In the genomic region with DNA sequence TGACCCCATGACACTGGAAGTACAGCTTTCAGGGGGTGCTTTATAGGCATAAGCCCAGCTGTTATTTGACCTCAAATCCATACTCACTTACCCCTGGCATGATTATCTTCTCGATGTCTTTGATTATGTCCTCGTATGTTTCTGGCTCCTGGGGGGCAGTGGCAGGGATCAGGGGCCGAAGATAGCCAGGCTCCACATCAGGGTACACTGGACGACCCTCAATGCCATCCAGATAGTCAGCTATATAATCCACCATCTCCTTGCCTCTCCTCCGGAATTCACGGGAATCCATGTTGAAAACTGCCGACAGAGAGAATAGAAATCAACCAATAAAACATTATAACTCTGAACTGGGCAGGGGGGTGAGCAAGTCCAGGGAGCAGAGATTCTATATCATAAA, we compare ENCODE assay signal across 12 mouse cellular contexts. TPM values are rescaled to one million over a fixed set of nuclear protein-coding genes. Genes with fewer than 3 reads are reported as not detected.
DNase-seq lines count a peak whose midpoint lies in the region; ATAC-seq lines count a peak whose summit lies in the region.
"Had no signal": no experiment of that assay in that cellular context is flagged by ENCODE, and none has a peak within 500 bp of the region (broad histone marks: within the 10 kb centered on the region; RNA-seq: fewer than 3 reads in every experiment).

No protein-coding gene starts in this region.

- H3K4me3 ChIP-seq in heart, embryonic 11.5 days (ENCODE audit: low read depth, low read length): no peak overlapping the region
- no peak overlapping the region for H3K4me3 ChIP-seq in liver, embryonic 12.5 days
- H3K4me3 ChIP-seq in embryonic facial prominence, embryonic 14.5 days (ENCODE audit: low read depth, low read length): no peak overlapping the region
- H3K4me3 ChIP-seq in liver, embryonic 13.5 days (replicated peaks): no peak overlapping the region
- H3K4me3 ChIP-seq in neural tube, embryonic 15.5 days (replicated peaks): no peak overlapping the region

- no peak for ATAC-seq in heart, embryonic 11.5 days (replicated peaks; ENCODE audit: insufficient number of reproducible peaks, low FRiP score, low TSS enrichment)
- no peak for ATAC-seq in liver, embryonic 12.5 days
- no peak for ATAC-seq in embryonic facial prominence, embryonic 14.5 days (ENCODE audit: low read depth)
- ATAC-seq in liver, embryonic 13.5 days (ENCODE audit: low read depth): no peak
- ATAC-seq in neural tube, embryonic 15.5 days (ENCODE audit: low FRiP score): no peak

- H3K9ac ChIP-seq in heart, embryonic 11.5 days (ENCODE audit: low read depth, low read length): no peak overlapping the region
- H3K9ac ChIP-seq in liver, embryonic 12.5 days: no peak overlapping the region
- H3K9ac ChIP-seq in embryonic facial prominence, embryonic 14.5 days (ENCODE audit: low read depth, low read length): no peak overlapping the region
- peak overlapping the region; percentile 22 for H3K9ac ChIP-seq in liver, embryonic 13.5 days
- H3K9ac ChIP-seq in neural tube, embryonic 15.5 days (replicated peaks): no peak overlapping the region

- no peak for DNase-seq in heart, postnatal 4 days
- DNase-seq in liver: no peak
- DNase-seq in embryonic facial prominence, embryonic 14.5 days (ENCODE audit: low spot score): no peak
- DNase-seq in liver, embryonic 13.5 days: no peak
- DNase-seq in left cerebral cortex, adult 18-20 months (ENCODE audit: low spot score in 2 of 2): no peak
- DNase-seq: adrenal gland, postnatal 36 days; cerebellum, postnatal 36 days; lung, adult 18-20 months; thymus, adult 2 months had no signal

- H3K36me3 ChIP-seq in heart, embryonic 11.5 days (ENCODE audit: control insufficient read depth, insufficient read depth, low read length): no peaks in the 10 kb centered on the region
- no peaks in the 10 kb centered on the region for H3K36me3 ChIP-seq in liver, embryonic 12.5 days
- H3K36me3 ChIP-seq in embryonic facial prominence, embryonic 14.5 days (ENCODE audit: control insufficient read depth, insufficient read depth, low read length): no peaks in the 10 kb centered on the region
- no peaks in the 10 kb centered on the region for H3K36me3 ChIP-seq in liver, embryonic 13.5 days
- H3K36me3 ChIP-seq in neural tube, embryonic 15.5 days: no peaks in the 10 kb centered on the region

- peak overlapping the region; percentile 94 for H3K27ac ChIP-seq in heart, embryonic 11.5 days (ENCODE audit: low read depth, low read length)
- 0 out of 2 replicates have a peak overlapping the region, but pooled peaks have one; percentile 73 for H3K27ac ChIP-seq in liver, embryonic 12.5 days
- peak overlapping the region; percentile 98 for H3K27ac ChIP-seq in embryonic facial prominence, embryonic 14.5 days (replicated peaks; ENCODE audit: low read depth, low read length)
- H3K27ac ChIP-seq in liver, embryonic 13.5 days: no peak overlapping the region
- no peak overlapping the region for H3K27ac ChIP-seq in neural tube, embryonic 15.5 days (replicated peaks)

- H3K9me3 ChIP-seq in heart, embryonic 11.5 days (replicated peaks; ENCODE audit: control insufficient read depth, low read length): no peaks in the 10 kb centered on the region
- no peaks in the 10 kb centered on the region for H3K9me3 ChIP-seq in liver, embryonic 12.5 days (replicated peaks)
- H3K9me3 ChIP-seq in embryonic facial prominence, embryonic 14.5 days (ENCODE audit: control insufficient read depth, low read length): no peaks in the 10 kb centered on the region
- no peaks in the 10 kb centered on the region for H3K9me3 ChIP-seq in liver, embryonic 13.5 days (replicated peaks)
- H3K9me3 ChIP-seq in neural tube, embryonic 15.5 days (replicated peaks): no peaks in the 10 kb centered on the region

- H3K27me3 ChIP-seq in heart, embryonic 11.5 days (ENCODE audit: control insufficient read depth, insufficient read depth, low read length): no peaks in the 10 kb centered on the region
- no peaks in the 10 kb centered on the region for H3K27me3 ChIP-seq in liver, embryonic 12.5 days (replicated peaks)
- no peaks in the 10 kb centered on the region for H3K27me3 ChIP-seq in embryonic facial prominence, embryonic 14.5 days (replicated peaks; ENCODE audit: control insufficient read depth, insufficient read depth, low read length)
- H3K27me3 ChIP-seq in liver, embryonic 13.5 days: no peaks in the 10 kb centered on the region
- H3K27me3 ChIP-seq in neural tube, embryonic 15.5 days (replicated peaks): 0 out of 2 replicates have a peak, but pooled peaks cover 3% of the 10 kb centered on the region

- no peak overlapping the region for H3K4me2 ChIP-seq in heart, embryonic 11.5 days
- H3K4me2 ChIP-seq in liver, embryonic 12.5 days: no peak overlapping the region
- H3K4me2 ChIP-seq in embryonic facial prominence, embryonic 14.5 days (ENCODE audit: low read depth, low read length): no peak overlapping the region
- H3K4me2 ChIP-seq in liver, embryonic 13.5 days: no peak overlapping the region
- H3K4me2 ChIP-seq in neural tube, embryonic 15.5 days: no peak overlapping the region

- WGBS in heart, embryonic 11.5 days (ENCODE audit: insufficient replicate concordance): 74% methylated on average over 7 of the region's 7 CpGs
- WGBS in liver, embryonic 12.5 days (ENCODE audit: insufficient replicate concordance): 76% methylated on average over 7 of the region's 7 CpGs
- WGBS in embryonic facial prominence, embryonic 14.5 days: 73% methylated on average over 7 of the region's 7 CpGs
- 86% methylated on average over 7 of the region's 7 CpGs for WGBS in liver, embryonic 13.5 days (ENCODE audit: insufficient replicate concordance)
- WGBS in neural tube, embryonic 15.5 days: 83% methylated on average over 7 of the region's 7 CpGs

- H3K4me1 ChIP-seq in heart, embryonic 11.5 days (ENCODE audit: control insufficient read depth, insufficient read depth, low read length): peaks cover 48% of the 10 kb centered on the region
- peaks cover 89% of the 10 kb centered on the region for H3K4me1 ChIP-seq in liver, embryonic 12.5 days
- peaks cover 59% of the 10 kb centered on the region for H3K4me1 ChIP-seq in embryonic facial prominence, embryonic 14.5 days (ENCODE audit: control insufficient read depth, insufficient read depth, low read length)
- H3K4me1 ChIP-seq in liver, embryonic 13.5 days (replicated peaks): peaks cover 92% of the 10 kb centered on the region
- H3K4me1 ChIP-seq in neural tube, embryonic 15.5 days: peaks cover 15% of the 10 kb centered on the region

RNA-seq across cellular contexts. Expression of a gene that starts 17.6 kb away (rescaled TPM):
- 39.7 and 44.5 TPM in 2 replicates for polyA plus RNA-seq in heart, embryonic 11.5 days (2014; fragmentation: Nextera tagmentation; extraction: Ambion mirVana)
- total RNA-seq in heart, postnatal 4 days (2021): 10 to 100 TPM; 44.6 to 51.4 TPM
- 9.3 and 10.4 TPM in 2 replicates for polyA plus RNA-seq in liver, embryonic 12.5 days (2016; fragmentation: Nextera tagmentation; extraction: Ambion mirVana)
- polyA plus RNA-seq in embryonic facial prominence, embryonic 14.5 days (2014; fragmentation: Nextera tagmentation; extraction: Ambion mirVana): 32.5 and 48.4 TPM in 2 replicates
- 9.7 and 11.3 TPM in 2 replicates for polyA plus RNA-seq in liver, embryonic 13.5 days (2015; fragmentation: Nextera tagmentation; extraction: Ambion mirVana)
- 4.7 and 5.5 TPM in 2 replicates for polyA plus RNA-seq in neural tube, embryonic 15.5 days (2015; fragmentation: Nextera tagmentation; extraction: Ambion mirVana)
- total RNA-seq in left cerebral cortex, adult 18-20 months (2021): 1 to 10 TPM; 3.9 to 4.2 TPM

Comparison
In these comparisons a context has a peak if more than half of its experiments do, and no peak if none do; other contexts are left out.
1. H3K27ac ChIP-seq: peak in heart, embryonic 11.5 days (single experiment), liver, embryonic 12.5 days (single experiment) and embryonic facial prominence, embryonic 14.5 days (single experiment); none in liver, embryonic 13.5 days (single experiment) and neural tube, embryonic 15.5 days (single experiment).